In genomic region chr15:32693006-32693405, GRCm38 (mm10) we compare ENCODE assay signal across 25 mouse cellular contexts.
DNase-seq lines count a peak whose midpoint lies in the region; ATAC-seq and TF ChIP-seq lines count a peak whose summit lies in the region.
"Had no signal": no experiment of that assay in that cellular context is flagged by ENCODE, and none has a peak within 500 bp of the region (broad histone marks: within the 10 kb centered on the region; RNA-seq: fewer than 3 reads in every experiment).

No protein-coding gene starts in this region.

- no peaks in the 10 kb centered on the region for H3K9me3 ChIP-seq in hindbrain, embryonic 14.5 days (ENCODE audit: control insufficient read depth, low read length)
- H3K9me3 ChIP-seq: embryonic facial prominence, embryonic 13.5 days; forebrain, embryonic 12.5 days; forebrain, embryonic 15.5 days; heart, embryonic 12.5 days; heart, embryonic 15.5 days; hindbrain, embryonic 12.5 days; intestine, embryonic 15.5 days had no signal

- no peak for TF ChIP-seq CTCF in embryonic fibroblast, embryonic 13.5 days (IDR thresholded peaks at IDR 0.05; ENCODE audit: borderline replicate concordance, insufficient read depth, low read length)

- peaks cover 5% of the 10 kb centered on the region for H3K4me1 ChIP-seq in embryonic fibroblast, embryonic 13.5 days (ENCODE audit: control insufficient read depth, insufficient read depth, low read length)
- H3K4me1 ChIP-seq in hindbrain, embryonic 14.5 days (replicated peaks; ENCODE audit: control insufficient read depth, insufficient read depth, low read length) = no peaks in the 10 kb centered on the region
- H3K4me1 ChIP-seq: forebrain, embryonic 12.5 days; heart, embryonic 12.5 days; heart, embryonic 15.5 days; hindbrain, embryonic 12.5 days had no signal

- intact Hi-C loops in heart, postnatal 36 days (cut with DNase I) = no loop called here

- ATAC-seq in monocyte, adult 5-6 weeks (replicated peaks; ENCODE audit: insufficient number of reproducible peaks, low FRiP score, low TSS enrichment, poor library complexity, severe bottlenecking) = no peak
- no peak for ATAC-seq in hindbrain, embryonic 14.5 days (ENCODE audit: low FRiP score)
- ATAC-seq: forebrain, embryonic 15.5 days; hindbrain, embryonic 16.5 days; intestine, embryonic 15.5 days had no signal

- H3K27me3 ChIP-seq in hindbrain, embryonic 14.5 days (ENCODE audit: control insufficient read depth, insufficient read depth, low read length) = no peaks in the 10 kb centered on the region
- H3K27me3 ChIP-seq: embryonic facial prominence, embryonic 13.5 days; forebrain, embryonic 12.5 days; forebrain, embryonic 15.5 days; heart, embryonic 12.5 days; heart, embryonic 15.5 days; hindbrain, embryonic 12.5 days; intestine, embryonic 15.5 days had no signal

- no peak overlapping the region for H3K4me3 ChIP-seq in embryonic fibroblast, embryonic 13.5 days (ENCODE audit: insufficient read depth, low read length)
- no peak overlapping the region for H3K4me3 ChIP-seq in hindbrain, embryonic 14.5 days (replicated peaks; ENCODE audit: low read length)
- H3K4me3 ChIP-seq: embryonic facial prominence, embryonic 13.5 days; forebrain, embryonic 12.5 days; forebrain, embryonic 15.5 days; heart, adult 2 months; heart, embryonic 12.5 days; heart, embryonic 15.5 days; hindbrain, embryonic 12.5 days; intestine, embryonic 15.5 days had no signal

- TF ChIP-seq POLR2A in embryonic fibroblast, embryonic 13.5 days (IDR thresholded peaks at IDR 0.05; ENCODE audit: low read depth, low read length) = no peak

- 89% methylated on average over 2 of the region's 2 CpGs for WGBS in hindbrain, embryonic 14.5 days

- peak overlapping the region; percentile 73; the same call in 1 of the 2 replicates for H3K27ac ChIP-seq in embryonic fibroblast, embryonic 13.5 days (ENCODE audit: insufficient read depth, low read length)
- H3K27ac ChIP-seq in hindbrain, embryonic 14.5 days = no peak overlapping the region
- H3K27ac ChIP-seq: embryonic facial prominence, embryonic 13.5 days; forebrain, embryonic 12.5 days; forebrain, embryonic 15.5 days; heart, adult 2 months; heart, embryonic 15.5 days; hindbrain, embryonic 12.5 days; intestine, embryonic 15.5 days had no signal

- peak; percentile 6 for DNase-seq in heart, adult 8-10 months (ENCODE audit: low spot score)
- DNase-seq in heart, postnatal 36 days = no peak
- peak; percentile 10 for DNase-seq in kidney, adult 9 months
- no peak for DNase-seq in kidney, postnatal 14 days
- DNase-seq in Muller cell, postnatal 12 days (ENCODE audit: inconsistent ontology term) = peak; percentile 73
- DNase-seq in hindbrain, embryonic 14.5 days (ENCODE audit: low spot score) = no peak
- DNase-seq: adrenal gland, adult 2 months; adrenal gland, postnatal 14 days; cerebellum, adult 11 months; cerebellum, adult 2 months; cerebellum, adult 9-11 months; cerebellum, postnatal 25 days; gastrocnemius, postnatal 36 days; heart, adult 2 months; heart, postnatal 14 days had no signal

- no peaks in the 10 kb centered on the region for H3K36me3 ChIP-seq in hindbrain, embryonic 14.5 days (replicated peaks; ENCODE audit: control insufficient read depth, insufficient read depth)
- H3K36me3 ChIP-seq: forebrain, embryonic 12.5 days; heart, embryonic 12.5 days; heart, embryonic 15.5 days; hindbrain, embryonic 12.5 days; intestine, embryonic 15.5 days had no signal

- no peak overlapping the region for H3K9ac ChIP-seq in hindbrain, embryonic 14.5 days
- H3K9ac ChIP-seq: embryonic facial prominence, embryonic 13.5 days; forebrain, embryonic 12.5 days; forebrain, embryonic 15.5 days; heart, embryonic 12.5 days; heart, embryonic 15.5 days; hindbrain, embryonic 12.5 days; intestine, embryonic 15.5 days had no signal

- no peak overlapping the region for H3K4me2 ChIP-seq in hindbrain, embryonic 14.5 days (replicated peaks)
- H3K4me2 ChIP-seq: embryonic facial prominence, embryonic 13.5 days; forebrain, embryonic 12.5 days; forebrain, embryonic 15.5 days; heart, embryonic 12.5 days; heart, embryonic 15.5 days; hindbrain, embryonic 12.5 days; intestine, embryonic 15.5 days had no signal

Comparison
In these comparisons a context has a peak if more than half of its experiments do, and no peak if none do; other contexts are left out.
1. DNase-seq: peak in heart, adult 8-10 months (single experiment), kidney, adult 9 months (single experiment) and Muller cell, postnatal 12 days (single experiment); none in heart, postnatal 36 days (0 of 2), kidney, postnatal 14 days (single experiment) and hindbrain, embryonic 14.5 days (single experiment).